Mouse (Mus musculus): ENCODE measurements around the gene Prr22.

Prr22 gene

GRCm38 (mm10) chr17:56769950-56770349 lies at the start of gene Prr22:
Prr22 (plus strand) TSS chr17:56770250.
- no peak for DNase-seq (ENCODE audit: low read depth, low spot score)

- no peak for DNase-seq (ENCODE audit: low read depth, low spot score)
These were observed 47.6 kb upstream of the Prr22 start for GRCm38 (mm10) chr17:56722441-56722840.

- DNase-seq (ENCODE audit: low read depth, low spot score) = no peak
These were observed 46.5 kb upstream of the Prr22 start for GRCm38 (mm10) chr17:56723419-56724161.

- no peak for DNase-seq (ENCODE audit: low read depth, low spot score)
These were observed 42.9 kb upstream of the Prr22 start for GRCm38 (mm10) chr17:56727029-56727649.

- no peak for DNase-seq (ENCODE audit: low read depth, low spot score)
These were observed 42.4 kb upstream of the Prr22 start for GRCm38 (mm10) chr17:56727659-56728058.

- no peak for DNase-seq (ENCODE audit: low read depth, low spot score)
These were observed 41.9 kb upstream of the Prr22 start for GRCm38 (mm10) chr17:56728117-56728516.

GRCm38 (mm10) chr17:56729151-56729550 lies 40.9 kb upstream of the Prr22 start:
- no peak for DNase-seq (ENCODE audit: low read depth, low spot score)

GRCm38 (mm10) chr17:56729656-56730055 lies 40.4 kb upstream of the Prr22 start:
- DNase-seq (ENCODE audit: low read depth, low spot score) = no peak

GRCm38 (mm10) chr17:56736534-56736933 lies 33.5 kb upstream of the Prr22 start:
- no peak for DNase-seq (ENCODE audit: low read depth, low spot score)

GRCm38 (mm10) chr17:56738221-56738620 lies 31.8 kb upstream of the Prr22 start:
- DNase-seq (ENCODE audit: low read depth, low spot score) = no peak

- no peak for DNase-seq (ENCODE audit: low read depth, low spot score)
These were observed 29.8 kb upstream of the Prr22 start for GRCm38 (mm10) chr17:56740118-56740787.

- no peak for DNase-seq (ENCODE audit: low read depth, low spot score)
These were observed 29.3 kb upstream of the Prr22 start for GRCm38 (mm10) chr17:56740788-56741160.

GRCm38 (mm10) chr17:56744173-56744572 lies 25.9 kb upstream of the Prr22 start:
- no peak for DNase-seq (ENCODE audit: low read depth, low spot score)

- DNase-seq (ENCODE audit: low read depth, low spot score) = no peak
These were observed 18.5 kb upstream of the Prr22 start for GRCm38 (mm10) chr17:56751404-56752072.

GRCm38 (mm10) chr17:56753452-56753851 lies 16.6 kb upstream of the Prr22 start:
- no peak for DNase-seq (ENCODE audit: low read depth, low spot score)

- DNase-seq (ENCODE audit: low read depth, low spot score) = no peak
These were observed 15.5 kb upstream of the Prr22 start for GRCm38 (mm10) chr17:56754271-56755185.

GRCm38 (mm10) chr17:56756703-56757399 lies 13.2 kb upstream of the Prr22 start:
- DNase-seq (ENCODE audit: low read depth, low spot score) = no peak

GRCm38 (mm10) chr17:56757416-56758123 lies 12.5 kb upstream of the Prr22 start, which contains the start of gene Nrtn:
Nrtn (minus strand) TSS chr17:56757530.
- DNase-seq (ENCODE audit: low read depth, low spot score) = no peak

GRCm38 (mm10) chr17:56758132-56758531 lies 11.9 kb upstream of the Prr22 start:
- DNase-seq (ENCODE audit: low read depth, low spot score) = no peak

- DNase-seq (ENCODE audit: low read depth, low spot score) = no peak
These were observed 10.8 kb upstream of the Prr22 start for GRCm38 (mm10) chr17:56759261-56759660.
